Mouse (Mus musculus) naive thymus-derived CD4-positive, alpha-beta T cell, adult 5 months (primary cell): Measurements from ENCODE around the gene Stab2. TPM values are rescaled to one million over a fixed set of nuclear protein-coding genes. Genes with fewer than 3 reads are reported as not detected.

ENCODE experiments used
- polyA plus RNA-seq: library from polyadenylated mRNA; unstranded; fragments of 100-300 nt; shearing (Covaris generic); gene quantifications from one replicate; pipeline ENCODE4 v1.2.1, GENCODE M21; 2017

Stab2 gene
- polyA plus RNA-seq, result not detected

DNA sequence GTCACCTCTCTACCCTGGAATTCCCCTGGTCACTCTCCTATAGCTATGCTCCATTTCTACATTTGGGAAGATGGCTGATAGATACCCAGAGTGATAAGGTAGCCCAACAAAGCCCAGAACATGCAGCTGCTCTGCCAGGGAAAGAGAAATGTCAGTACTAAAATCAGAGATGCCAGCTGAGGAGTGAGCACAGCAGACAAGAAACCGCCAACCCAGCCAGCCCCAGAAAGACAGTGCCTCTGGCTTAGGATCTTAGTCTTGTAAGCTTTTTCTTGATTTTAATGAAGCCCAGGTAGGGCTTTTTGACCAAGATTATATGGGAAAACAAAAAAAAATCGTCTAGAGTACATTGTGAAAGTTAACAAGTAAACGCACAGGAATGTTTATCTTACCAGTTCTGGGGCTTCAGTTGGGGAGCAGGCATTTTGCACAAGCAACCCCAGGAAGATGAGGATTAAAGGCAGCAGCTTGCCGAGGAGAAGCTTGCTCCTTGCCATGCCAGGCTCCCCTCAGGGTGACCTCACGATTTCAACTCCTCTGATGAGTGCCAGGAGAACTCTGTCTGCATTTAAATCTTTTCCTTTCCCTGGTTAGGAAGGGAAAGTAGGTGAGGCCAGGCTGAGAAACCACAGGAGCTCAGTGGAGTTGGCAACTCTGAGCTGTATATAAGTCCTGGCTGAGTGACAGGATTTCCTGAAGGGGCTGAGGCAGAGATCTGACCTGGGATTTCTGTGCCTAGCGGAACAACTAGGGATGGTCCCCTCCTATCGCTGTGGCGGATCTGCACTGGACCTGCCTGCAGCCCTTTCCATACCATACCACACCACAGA, at the start of gene Stab2:
Stab2 (minus strand) TSS at position 641 of the 830 bp plus-strand sequence.

Other genes with a start within 250 kb of the Stab2 start
- gene Gm49358, start 244.1 kb downstream of the Stab2 start, polyA plus RNA-seq, result 1.1 TPM
- 2.8 TPM for gene Nt5dc3, start 229.0 kb downstream of the Stab2 start, polyA plus RNA-seq
- not detected for gene 1700113H08Rik, start 50.0 kb upstream of the Stab2 start, polyA plus RNA-seq